ENCODE assay signal across 20 mouse cellular contexts in genomic region chr10:27674379-27674778, GRCm38 (mm10).
"Had no signal": no experiment of that assay in that cellular context is flagged by ENCODE, and none has a peak within 500 bp of the region (broad histone marks: within the 10 kb centered on the region; RNA-seq: fewer than 3 reads in every experiment).

No protein-coding gene starts in this region.

- H3K9ac ChIP-seq: lung, embryonic 15.5 days; midbrain, embryonic 12.5 days; neural tube, embryonic 13.5 days; neural tube, embryonic 15.5 days had no signal

- ATAC-seq: lung, postnatal 0 days; midbrain, embryonic 16.5 days had no signal

- H3K36me3 ChIP-seq: lung, embryonic 15.5 days; midbrain, embryonic 10.5 days; midbrain, embryonic 12.5 days; neural tube, embryonic 13.5 days; neural tube, embryonic 15.5 days had no signal

- H3K9me3 ChIP-seq: lung, embryonic 15.5 days; midbrain, embryonic 10.5 days; midbrain, embryonic 12.5 days; neural tube, embryonic 13.5 days; neural tube, embryonic 15.5 days had no signal

- H3K27me3 ChIP-seq: lung, embryonic 15.5 days; midbrain, embryonic 12.5 days; neural tube, embryonic 13.5 days; neural tube, embryonic 15.5 days had no signal

- H3K4me1 ChIP-seq: lung, embryonic 15.5 days; midbrain, embryonic 10.5 days; midbrain, embryonic 12.5 days; neural tube, embryonic 13.5 days; neural tube, embryonic 15.5 days had no signal

- H3K4me2 ChIP-seq: lung, embryonic 15.5 days; midbrain, embryonic 12.5 days; neural tube, embryonic 13.5 days; neural tube, embryonic 15.5 days had no signal

- H3K27ac ChIP-seq: lung, embryonic 15.5 days; midbrain, embryonic 10.5 days; midbrain, embryonic 12.5 days; neural tube, embryonic 15.5 days had no signal

- DNase-seq: lung, adult 18-20 months; lung, postnatal 14 days; lung, postnatal 36 days; midbrain, embryonic 14.5 days; retina, postnatal 1 day; right cerebral cortex, adult 18-20 months; right cerebral cortex, postnatal 25 days; right cerebral cortex, postnatal 4 days; spleen, adult 18-20 months; thymus, adult 2 months; thymus, postnatal 25 days; thymus, postnatal 4 days had no signal

- H3K4me3 ChIP-seq: lung, embryonic 15.5 days; midbrain, embryonic 10.5 days; midbrain, embryonic 12.5 days; myocyte; neural tube, embryonic 13.5 days; neural tube, embryonic 15.5 days had no signal
